Mouse (Mus musculus): ENCODE results near the gene Gcnt3. TPM values are rescaled to one million over a fixed set of nuclear protein-coding genes. Genes with fewer than 3 reads are reported as not detected.
A peak's percentile ranks its signal among the peaks of the same experiment; 100 is the strongest.

Gene Gcnt3
- total RNA-seq, 1 experiment: 1.1 TPM

DNA sequence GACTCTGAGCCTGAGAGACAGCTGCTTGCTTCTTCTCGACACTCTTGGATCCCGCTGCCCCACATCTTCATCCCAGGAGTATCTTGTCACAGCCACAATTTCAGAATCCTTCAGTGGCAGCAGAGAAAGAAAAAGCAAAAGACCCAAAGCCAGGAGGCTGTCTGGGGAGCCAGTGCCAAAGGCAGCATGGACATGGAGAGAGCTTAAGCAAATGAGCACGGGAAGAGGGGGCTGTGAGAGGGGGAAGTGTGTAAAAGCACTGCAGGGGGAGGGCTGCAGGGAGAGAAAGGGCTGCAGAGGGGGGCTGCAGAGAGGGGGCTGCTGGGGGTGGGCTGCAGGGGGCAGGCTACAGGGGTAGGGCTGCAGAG, 11.5 kb upstream of the Gcnt3 start:
- DNase-seq (ENCODE audit: low read depth, low spot score): no peak
- peak overlapping the region; percentile 34 to 40; a peak in 3 of 4 replicates for H3K4me3 ChIP-seq (ENCODE audit: insufficient read depth in 1 of 2, low read depth in 1 of 2, low read length in 2 of 2, poor library complexity in 1 of 2, severe bottlenecking in 1 of 2)
- H3K4me1 ChIP-seq (ENCODE audit: control insufficient read depth in 2 of 2, insufficient read depth in 2 of 2, low read length in 2 of 2, poor library complexity in 1 of 2): peaks cover 5 to 22% of the 10 kb centered on the region in 2 experiments; a peak in 2 of 4 replicates
- H3K36me3 ChIP-seq (ENCODE audit: control insufficient read depth, insufficient read depth, low read length, poor library complexity, severe bottlenecking): no peaks in the 10 kb centered on the region
- no peak for TF ChIP-seq ZNF384 (IDR thresholded peaks at IDR 0.05; ENCODE audit: low read depth, low read length)
- TF ChIP-seq MAFK (IDR thresholded peaks at IDR 0.05; ENCODE audit: insufficient read depth, low read depth, low read length): no peak
- no peak for TF ChIP-seq CHD2 (IDR thresholded peaks at IDR 0.05; ENCODE audit: low read depth, low read length)
- no peak for TF ChIP-seq ZC3H11A (IDR thresholded peaks at IDR 0.05; ENCODE audit: borderline replicate concordance, low read depth, low read length)
- no peak for TF ChIP-seq HCFC1 (IDR thresholded peaks at IDR 0.05; ENCODE audit: borderline replicate concordance, insufficient read depth, low read length)
- in situ Hi-C loops (cut with MboI; ENCODE audit: low sequenced_read_pairs in 2 of 2, unreplicated experiment in 2 of 2): no loop called here
- no peaks in the 10 kb centered on the region for H3K9me3 ChIP-seq (ENCODE audit: control insufficient read depth, insufficient read depth, low read depth, low read length)
- H3K9ac ChIP-seq (ENCODE audit: insufficient read depth, low read depth, low read length, poor library complexity, severe bottlenecking): peak overlapping the region; percentile 58; the same call in 1 of the 2 replicates
- peak overlapping the region; percentile 86; the same call in 1 of the 2 replicates for H3K27ac ChIP-seq (ENCODE audit: insufficient read depth, low read depth, low read length, poor library complexity, severe bottlenecking)

DNA sequence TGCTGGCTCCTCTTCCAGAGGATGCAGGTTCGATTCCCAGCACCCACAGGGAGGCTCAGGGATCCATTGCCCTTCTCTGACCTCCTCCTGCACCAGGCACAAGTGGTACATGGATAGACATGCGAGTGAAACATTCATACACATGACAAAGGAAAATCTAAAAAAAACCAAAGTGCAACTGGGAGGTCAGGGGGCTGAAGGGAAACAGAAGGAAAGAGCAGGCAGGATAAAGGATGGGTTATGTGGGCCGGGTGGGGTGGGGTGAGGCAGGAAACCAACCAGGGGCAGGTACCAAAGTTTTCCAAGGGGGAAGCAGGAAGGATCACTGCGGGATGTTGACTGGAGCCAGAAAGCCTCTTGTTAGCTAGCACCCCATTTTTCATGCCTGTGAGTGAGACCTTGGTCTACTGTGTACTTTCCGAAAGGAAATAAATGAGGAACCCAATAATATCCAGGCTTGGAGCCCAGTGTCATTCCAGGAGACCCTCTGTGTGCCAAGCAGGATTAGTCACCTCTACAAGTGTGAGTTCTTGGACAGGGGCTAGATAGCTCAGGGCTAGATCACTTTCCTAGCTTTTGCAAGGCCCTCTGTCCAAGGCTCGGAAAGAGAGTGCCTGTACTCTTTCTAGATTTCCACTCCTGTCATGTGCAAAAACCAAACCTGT, 11.0 kb upstream of the Gcnt3 start:
- Histone ChIP-seq H3K4me1 (ENCODE audit: control insufficient read depth in 2 of 2, insufficient read depth in 2 of 2, low read length in 2 of 2, poor library complexity in 1 of 2) (peaks cover 5 to 24% of the 10 kb centered on the region in 2 experiments; a peak in 2 of 4 replicates), H3K9ac (ENCODE audit: insufficient read depth, low read depth, low read length, poor library complexity, severe bottlenecking) (peak overlapping the region; percentile 58; the same call in 1 of the 2 replicates), H3K4me3 (ENCODE audit: insufficient read depth in 1 of 2, low read depth in 1 of 2, low read length in 2 of 2, poor library complexity in 1 of 2, severe bottlenecking in 1 of 2) (peak overlapping the region; percentile 34 to 40; a peak in 3 of 4 replicates), H3K9me3 (ENCODE audit: control insufficient read depth, insufficient read depth, low read depth, low read length) (no peaks in the 10 kb centered on the region), H3K36me3 (ENCODE audit: control insufficient read depth, insufficient read depth, low read length, poor library complexity, severe bottlenecking) (no peaks in the 10 kb centered on the region), H3K27ac (ENCODE audit: insufficient read depth, low read depth, low read length, poor library complexity, severe bottlenecking) (peak overlapping the region; percentile 86; the same call in 1 of the 2 replicates)
- DNase-seq (ENCODE audit: low read depth, low spot score): no peak
- in situ Hi-C loops (cut with MboI; ENCODE audit: low sequenced_read_pairs in 2 of 2, unreplicated experiment in 2 of 2): no loop called here
- no peak for TF ChIP-seq ZNF384 (IDR thresholded peaks at IDR 0.05; ENCODE audit: low read depth, low read length)
- no peak for TF ChIP-seq ZC3H11A (IDR thresholded peaks at IDR 0.05; ENCODE audit: borderline replicate concordance, low read depth, low read length)

DNA sequence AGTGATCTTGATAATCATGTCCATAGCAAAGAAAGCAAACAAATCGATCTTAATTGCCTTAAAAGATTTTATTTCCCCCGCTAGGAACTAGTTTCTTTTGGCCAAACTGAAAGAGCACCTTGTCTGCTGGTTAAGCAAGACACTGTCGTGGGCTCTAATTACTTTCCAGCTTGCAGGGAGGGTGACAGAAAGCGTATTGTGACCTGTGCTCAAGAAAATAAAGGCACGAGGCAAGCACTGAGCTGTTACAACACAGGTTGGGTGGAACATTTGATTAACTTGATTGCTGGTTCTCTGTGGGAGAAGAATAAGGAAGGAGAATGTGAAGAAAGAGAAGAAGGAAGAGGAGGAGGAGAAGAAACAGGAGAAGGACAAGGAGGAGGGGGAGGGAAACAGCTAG, 10.4 kb upstream of the Gcnt3 start:
- Histone ChIP-seq H3K4me1 (ENCODE audit: control insufficient read depth in 2 of 2, insufficient read depth in 2 of 2, low read length in 2 of 2, poor library complexity in 1 of 2) (peaks cover 5 to 24% of the 10 kb centered on the region in 2 experiments; a peak in 2 of 4 replicates), H3K27ac (ENCODE audit: insufficient read depth, low read depth, low read length, poor library complexity, severe bottlenecking) (peak overlapping the region; percentile 86; the same call in 1 of the 2 replicates), H3K9me3 (ENCODE audit: control insufficient read depth, insufficient read depth, low read depth, low read length) (no peaks in the 10 kb centered on the region), H3K36me3 (ENCODE audit: control insufficient read depth, insufficient read depth, low read length, poor library complexity, severe bottlenecking) (no peaks in the 10 kb centered on the region), H3K4me3 (ENCODE audit: insufficient read depth in 1 of 2, low read depth in 1 of 2, low read length in 2 of 2, poor library complexity in 1 of 2, severe bottlenecking in 1 of 2) (no peak overlapping the region), H3K9ac (ENCODE audit: insufficient read depth, low read depth, low read length, poor library complexity, severe bottlenecking) (peak overlapping the region; percentile 4; the same call in 1 of the 2 replicates)
- no peak for DNase-seq (ENCODE audit: low read depth, low spot score)
- no peak for TF ChIP-seq HCFC1 (IDR thresholded peaks at IDR 0.05; ENCODE audit: borderline replicate concordance, insufficient read depth, low read length)
- no peak for TF ChIP-seq MAFK (IDR thresholded peaks at IDR 0.05; ENCODE audit: insufficient read depth, low read depth, low read length)
- TF ChIP-seq ZC3H11A (IDR thresholded peaks at IDR 0.05; ENCODE audit: borderline replicate concordance, low read depth, low read length): no peak
- TF ChIP-seq ZNF384 (IDR thresholded peaks at IDR 0.05; ENCODE audit: low read depth, low read length): no peak
- TF ChIP-seq CHD2 (IDR thresholded peaks at IDR 0.05; ENCODE audit: low read depth, low read length): no peak
- in situ Hi-C loops (cut with MboI; ENCODE audit: low sequenced_read_pairs in 2 of 2, unreplicated experiment in 2 of 2): no loop called here

DNA sequence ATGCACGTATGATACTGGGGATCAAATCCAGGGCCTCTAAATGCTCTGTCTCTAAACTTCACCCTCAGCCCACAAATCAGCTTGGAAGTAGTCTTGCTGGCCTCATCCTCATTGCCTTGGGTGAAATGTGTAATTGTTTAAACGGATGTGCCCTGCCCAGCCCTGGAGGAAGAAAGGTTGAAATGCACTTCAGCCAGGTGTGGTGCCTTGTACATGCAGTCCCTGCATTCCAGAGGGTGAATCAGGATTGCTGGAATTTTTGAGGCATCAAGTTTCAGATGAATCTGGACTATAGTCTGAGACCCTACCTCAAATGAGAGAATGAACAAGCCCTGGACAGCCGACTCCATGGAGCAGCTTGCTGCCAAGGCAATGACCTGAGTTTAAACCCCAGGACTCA, 10.0 kb upstream of the Gcnt3 start:
- TF ChIP-seq CHD2 (IDR thresholded peaks at IDR 0.05; ENCODE audit: low read depth, low read length): no peak
- TF ChIP-seq ZC3H11A (IDR thresholded peaks at IDR 0.05; ENCODE audit: borderline replicate concordance, low read depth, low read length): no peak
- TF ChIP-seq ZNF384 (IDR thresholded peaks at IDR 0.05; ENCODE audit: low read depth, low read length): no peak
- no peak for TF ChIP-seq HCFC1 (IDR thresholded peaks at IDR 0.05; ENCODE audit: borderline replicate concordance, insufficient read depth, low read length)
- TF ChIP-seq MAFK (IDR thresholded peaks at IDR 0.05; ENCODE audit: insufficient read depth, low read depth, low read length): no peak
- no peak overlapping the region for H3K4me3 ChIP-seq (ENCODE audit: insufficient read depth in 1 of 2, low read depth in 1 of 2, low read length in 2 of 2, poor library complexity in 1 of 2, severe bottlenecking in 1 of 2)
- DNase-seq (ENCODE audit: low read depth, low spot score): peak; percentile 61
- H3K4me1 ChIP-seq (ENCODE audit: control insufficient read depth in 2 of 2, insufficient read depth in 2 of 2, low read length in 2 of 2, poor library complexity in 1 of 2): peaks cover 5 to 27% of the 10 kb centered on the region in 2 experiments; a peak in 2 of 4 replicates
- no peaks in the 10 kb centered on the region for H3K9me3 ChIP-seq (ENCODE audit: control insufficient read depth, insufficient read depth, low read depth, low read length)
- H3K27ac ChIP-seq (ENCODE audit: insufficient read depth, low read depth, low read length, poor library complexity, severe bottlenecking): peak overlapping the region; percentile 86
- no peak overlapping the region for H3K9ac ChIP-seq (ENCODE audit: insufficient read depth, low read depth, low read length, poor library complexity, severe bottlenecking)
- H3K36me3 ChIP-seq (ENCODE audit: control insufficient read depth, insufficient read depth, low read length, poor library complexity, severe bottlenecking): no peaks in the 10 kb centered on the region
- in situ Hi-C loops (cut with MboI; ENCODE audit: low sequenced_read_pairs in 2 of 2, unreplicated experiment in 2 of 2): no loop called here
